Mouse (Mus musculus) lung, postnatal 0 days (tissue): ENCODE data around the gene Snx9.

Experiments
- CTCF ChIP-seq: IDR thresholded peaks from 2 replicates; pipeline ENCODE4 v1.5.1; 2016; ENCODE audit warnings: antibody characterized with exemption, mild to moderate bottlenecking
- EP300 ChIP-seq: IDR thresholded peaks from 2 replicates; pipeline ENCODE4 v1.6.1; 2016; ENCODE audit warnings: antibody characterized with exemption, mild to moderate bottlenecking, control low read depth

GRCm38 (mm10) chr17:5798900-5799299 lies 42.2 kb upstream of the Snx9 start:
- TF ChIP-seq CTCF (no peak), EP300 (no peak)
